Mouse (Mus musculus) kidney, postnatal 0 days (tissue): ENCODE results near the gene Clnk. TPM values are rescaled to one million over a fixed set of nuclear protein-coding genes. Genes with fewer than 3 reads are reported as not detected.
A peak's percentile ranks its signal among the peaks of the same experiment; 100 is the strongest.
"Not testable (repeated sequence)": the region's sequence is repeated elsewhere in the genome, so short reads cannot be mapped to it uniquely, and the experiment has no call there.

ENCODE experiments used
- ATAC-seq: fragments of 200-750 bp; cut with Nextera tagmentation; replicated peaks from 2 replicates; pipeline ENCODE4 v1.8.0; 2017; ENCODE audit warnings: low read depth, moderate number of reproducible peaks, moderate TSS enrichment, moderate library complexity; ENCODE audit not compliant: low FRiP score
- DNase-seq: peaks from one replicate; pipeline ENCODE4 v3.0.0-alpha.2; 2016; ENCODE audit warnings: low spot score
- H3K27ac ChIP-seq: fragments of 300-500 bp; sonication (generic); 2 replicates; pipeline ENCODE4 v1.5.1; 2014; ENCODE audit warnings: mild to moderate bottlenecking
- H3K27me3 ChIP-seq: fragments of 300-500 bp; sonication (generic); 2 replicates; pipeline ENCODE4 v1.6.1; 2014; ENCODE audit warnings: low read length, mixed read lengths; ENCODE audit not compliant: insufficient read depth
- H3K36me3 ChIP-seq: fragments of 300-500 bp; sonication (generic); 2 replicates; pipeline ENCODE4 v1.6.1; 2014; ENCODE audit warnings: low read length, mixed read lengths; ENCODE audit not compliant: insufficient read depth
- H3K4me1 ChIP-seq: fragments of 300-500 bp; sonication (generic); replicated peaks from 2 replicates; pipeline ENCODE4 v1.6.1; 2014; ENCODE audit warnings: antibody characterized with exemption, low read length, mixed read lengths; ENCODE audit not compliant: insufficient read depth
- H3K4me2 ChIP-seq: fragments of 300-500 bp; sonication (generic); 2 replicates; pipeline ENCODE4 v1.6.1; 2014; ENCODE audit warnings: mild to moderate bottlenecking, low read length, moderate library complexity, mixed read lengths
- H3K4me3 ChIP-seq: fragments of 300-500 bp; sonication (generic); replicated peaks from 2 replicates; pipeline ENCODE4 v1.5.1; 2014; ENCODE audit warnings: low read depth, low read length
- H3K9ac ChIP-seq: fragments of 300-500 bp; sonication (generic); 2 replicates; pipeline ENCODE4 v1.6.1; 2014; ENCODE audit warnings: low read depth, low read length
- H3K9me3 ChIP-seq: fragments of 300-500 bp; sonication (generic); replicated peaks from 2 replicates; pipeline ENCODE4 v1.6.1; 2016; ENCODE audit warnings: low read length, inconsistent platforms, mixed read lengths
- CTCF ChIP-seq: IDR thresholded peaks from 2 replicates; pipeline ENCODE4 v1.5.1; 2016; ENCODE audit warnings: antibody characterized with exemption, low read depth, mild to moderate bottlenecking, moderate library complexity
- WGBS: fragments of 180-500 bp; shearing (Covaris S2); extraction: QIAGEN DNeasy Blood & Tissue Kit; methylation state at CpG from one replicate; pipeline ENCODE4 v1.1.7; 2014; 5-methylcytosine and 5-hydroxymethylcytosine counted together
- polyA plus RNA-seq: library from polyadenylated mRNA; unstranded; fragments of >200 nt; fragmentation: Nextera tagmentation; extraction: Ambion mirVana; gene quantifications from 2 replicates; pipeline ENCODE4 v1.2.1, GENCODE M21; 2015

Clnk gene
- not detected in 2 replicates for polyA plus RNA-seq

- no peak within 1 kb of the TSS for H3K4me3 ChIP-seq
- no peak within 1 kb of the TSS for H3K27ac ChIP-seq
- no peaks in the 10 kb centered on the region for H3K36me3 ChIP-seq
- no peaks in the 10 kb centered on the region for H3K4me1 ChIP-seq
- H3K9ac ChIP-seq = no peak within 1 kb of the TSS
- TF ChIP-seq CTCF = no peak
- 85% methylated on average over 11 of the region's 11 CpGs for WGBS
- DNase-seq (no peak), ATAC-seq (no peak)
- no peaks in the 10 kb centered on the region for H3K9me3 ChIP-seq
- H3K4me2 ChIP-seq = no peak within 1 kb of the TSS
- H3K27me3 ChIP-seq = no peaks in the 10 kb centered on the region
Measured at GRCm38 (mm10) chr5:38876622-38877021, at the start of gene Clnk. TSS of gene Clnk (minus strand) at chr5:38876812.

- Histone ChIP-seq H3K36me3 (no peaks in the 10 kb centered on the region), H3K9ac (no peak overlapping the region), H3K9me3 (no peaks in the 10 kb centered on the region), H3K4me1 (no peaks in the 10 kb centered on the region), H3K27me3 (no peaks in the 10 kb centered on the region), H3K4me2 (no peak overlapping the region), H3K4me3 (no peak overlapping the region), H3K27ac (no peak overlapping the region)
- TF ChIP-seq CTCF = no peak
- DNase-seq (no peak), ATAC-seq (no peak)
- WGBS = 26% methylated on average over 3 of the region's 3 CpGs
Measured at GRCm38 (mm10) chr5:38905271-38905670, 28.7 kb upstream of the Clnk start.

DNA sequence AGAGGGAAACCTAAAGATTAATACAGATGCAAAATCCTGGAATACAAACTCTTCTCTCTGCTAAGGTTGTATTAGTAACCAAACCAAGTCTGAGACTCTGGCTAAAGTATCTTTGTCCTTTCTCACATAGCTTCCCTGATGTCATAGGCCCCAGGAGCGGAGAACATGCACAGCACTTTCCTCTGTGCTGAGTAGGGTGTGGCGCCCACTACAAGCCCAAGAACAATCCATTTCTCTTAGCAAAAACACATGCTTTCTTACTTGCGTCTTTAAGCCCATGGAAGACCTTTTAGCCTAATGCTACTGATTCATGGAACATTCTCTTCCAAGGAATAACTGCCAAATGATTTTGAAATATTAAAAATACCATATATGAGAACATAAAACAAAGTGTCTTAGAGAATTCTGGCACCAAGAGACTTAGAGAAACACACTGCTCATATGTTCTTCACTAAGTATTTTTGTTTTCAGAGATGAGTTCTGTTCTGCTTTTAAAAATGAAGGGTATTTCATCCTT is 28.0 kb upstream of the Clnk start:
- no peaks in the 10 kb centered on the region for H3K4me1 ChIP-seq
- ATAC-seq (no peak), DNase-seq (no peak)
- no peak overlapping the region for H3K4me3 ChIP-seq
- H3K9ac ChIP-seq = no peak overlapping the region
- TF ChIP-seq CTCF = no peak
- H3K36me3 ChIP-seq = no peaks in the 10 kb centered on the region
- no peak overlapping the region for H3K27ac ChIP-seq
- H3K27me3 ChIP-seq = no peaks in the 10 kb centered on the region
- H3K4me2 ChIP-seq = no peak overlapping the region
- WGBS = 88% methylated on average over 3 of the region's 3 CpGs
- H3K9me3 ChIP-seq = no peaks in the 10 kb centered on the region

DNA sequence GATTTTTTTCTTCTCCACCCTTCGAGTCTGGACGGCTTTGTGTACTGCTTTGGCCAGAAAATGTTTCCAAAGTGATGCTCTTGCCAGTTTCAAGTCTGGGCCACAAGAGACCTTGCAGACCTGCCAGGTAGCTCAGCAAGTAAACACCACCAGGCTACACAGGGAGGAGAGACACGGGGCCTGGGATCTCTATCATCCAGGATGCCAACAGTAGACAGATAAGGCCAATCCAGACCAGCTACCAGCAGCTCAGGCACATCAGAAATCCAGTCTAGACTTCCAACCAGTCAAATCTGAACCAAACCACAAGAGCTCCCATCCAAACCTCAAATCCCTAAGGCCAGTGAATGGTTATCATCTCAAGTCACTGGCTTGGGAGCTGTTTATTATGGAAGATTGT is 26.3 kb upstream of the Clnk start:
- DNase-seq = no peak
- WGBS = 82% methylated on average over 3 of the region's 3 CpGs
- Histone ChIP-seq H3K27me3 (no peaks in the 10 kb centered on the region), H3K9ac (no peak overlapping the region), H3K4me1 (no peaks in the 10 kb centered on the region), H3K4me3 (no peak overlapping the region), H3K4me2 (no peak overlapping the region), H3K36me3 (no peaks in the 10 kb centered on the region), H3K27ac (no peak overlapping the region), H3K9me3 (no peaks in the 10 kb centered on the region)
- TF ChIP-seq CTCF = no peak
- no peak for ATAC-seq

DNA sequence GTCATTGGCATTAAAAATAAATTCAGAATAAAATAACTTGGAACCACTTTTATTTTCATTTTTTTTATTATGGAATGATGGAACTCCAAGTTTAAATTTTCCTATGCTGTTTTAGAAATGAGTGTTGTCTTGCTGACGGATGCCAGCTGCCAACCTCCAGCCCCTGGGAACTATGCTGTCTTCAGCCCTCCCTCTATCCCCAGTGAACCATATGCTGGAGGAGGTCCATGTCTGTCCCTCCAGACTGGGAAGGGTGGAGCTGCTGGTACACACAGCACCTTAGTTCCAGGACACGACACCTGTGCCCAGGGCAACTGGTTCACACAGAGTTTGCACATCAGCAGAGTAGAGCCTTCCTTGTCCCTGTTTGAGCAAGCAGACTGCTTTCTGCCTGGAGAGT is 22.4 kb upstream of the Clnk start:
- no peaks in the 10 kb centered on the region for H3K9me3 ChIP-seq
- DNase-seq (peak; percentile 58), ATAC-seq (no peak; the same call in 1 of the 2 replicates)
- H3K9ac ChIP-seq = no peak overlapping the region
- no peak for TF ChIP-seq CTCF
- no peak overlapping the region for H3K27ac ChIP-seq
- WGBS = 66% methylated on average over 2 of the region's 2 CpGs
- no peaks in the 10 kb centered on the region for H3K4me1 ChIP-seq
- H3K4me3 ChIP-seq = no peak overlapping the region
- H3K36me3 ChIP-seq = no peaks in the 10 kb centered on the region
- H3K4me2 ChIP-seq = no peak overlapping the region
- H3K27me3 ChIP-seq = no peaks in the 10 kb centered on the region

GRCm38 (mm10) chr5:38888646-38889045 is 12.0 kb upstream of the Clnk start:
- no peaks in the 10 kb centered on the region for H3K4me1 ChIP-seq
- no peak for DNase-seq
- H3K36me3 ChIP-seq = no peaks in the 10 kb centered on the region
- no peak overlapping the region for H3K4me2 ChIP-seq
- H3K4me3 ChIP-seq = no peak overlapping the region
- TF ChIP-seq CTCF = no peak
- H3K9ac ChIP-seq = no peak overlapping the region
- H3K27me3 ChIP-seq = no peaks in the 10 kb centered on the region
- 92% methylated on average over 1 of the region's 1 CpGs for WGBS
- no peak for ATAC-seq
- H3K9me3 ChIP-seq = no peaks in the 10 kb centered on the region
- no peak overlapping the region for H3K27ac ChIP-seq

- H3K4me3 ChIP-seq = no peak overlapping the region
- DNase-seq = no peak
- H3K27me3 ChIP-seq = no peaks in the 10 kb centered on the region
- H3K4me1 ChIP-seq = no peaks in the 10 kb centered on the region
- no peak overlapping the region for H3K9ac ChIP-seq
- no peak for ATAC-seq
- WGBS = 73% methylated on average over 2 of the region's 2 CpGs
- no peak for TF ChIP-seq CTCF
- H3K9me3 ChIP-seq = no peaks in the 10 kb centered on the region
- H3K27ac ChIP-seq = no peak overlapping the region
- H3K36me3 ChIP-seq = no peaks in the 10 kb centered on the region
- H3K4me2 ChIP-seq = no peak overlapping the region
Measured at GRCm38 (mm10) chr5:38886623-38887275, 10.1 kb upstream of the Clnk start.

GRCm38 (mm10) chr5:38882635-38883034 is 6.0 kb upstream of the Clnk start:
- WGBS = 85% methylated on average over 1 of the region's 1 CpGs
- H3K27ac ChIP-seq = not testable (repeated sequence)

More at GRCm38 (mm10) chr5:38882635-38883034, 6.0 kb upstream of the Clnk start:
- not testable (repeated sequence) for H3K9me3 ChIP-seq, H3K9ac ChIP-seq, H3K4me3 ChIP-seq, H3K4me2 ChIP-seq, H3K27me3 ChIP-seq, ATAC-seq, H3K36me3 ChIP-seq, DNase-seq, H3K4me1 ChIP-seq
